Mouse (Mus musculus) gastrocnemius, adult 2 months (tissue): ENCODE data around the gene Ier3. TPM values are rescaled to one million over a fixed set of nuclear protein-coding genes. Genes with fewer than 3 reads are reported as not detected.

Experiments
- DNase-seq: peaks from one replicate; pipeline ENCODE4 v3.0.0; 2022
- H3K27ac ChIP-seq: fragments of 200-600 bp; 2 replicates; pipeline ENCODE4 v1.8.1; 2022; ENCODE audit warnings: mild to moderate bottlenecking
- H3K4me3 ChIP-seq: fragments of 200-600 bp; 2 replicates; pipeline ENCODE4 v1.8.1; 2022; ENCODE audit warnings: mild to moderate bottlenecking, moderate library complexity
- CTCF ChIP-seq: fragments of 200-600 bp; IDR thresholded peaks from 2 replicates; pipeline ENCODE4 v1.8.1; 2022; ENCODE audit warnings: antibody characterized with exemption, mild to moderate bottlenecking, moderate library complexity
- intact Hi-C: fragments of 180-260 bp; cut with DNase I; formaldehyde crosslinking; loops from one replicate; pipeline ENCODE4 v1.15.1; 2025
- total RNA-seq, 2 experiments: library from RNA; stranded (reverse); gene quantifications; 2 replicates each; pipeline ENCODE4 v1.2.3; 2021

Ier3 gene
- total RNA-seq, 2 experiments from 2014 or later, result 4.4 to 8.6 TPM

GRCm38 (mm10) chr17:35841076-35841950, 19.8 kb downstream of the Ier3 start, which contains the start of gene Mdc1:
TSS of gene Mdc1 (plus strand) at chr17:35841515.
- Histone ChIP-seq H3K4me3 (peak within 1 kb of the TSS; percentile 85), H3K27ac (peak within 1 kb of the TSS; percentile 95)
- peak; percentile 29; the same call in 1 of the 2 replicates for TF ChIP-seq CTCF
- intact Hi-C loops, result no loop called here
- peak; percentile 99 for DNase-seq

- Histone ChIP-seq H3K27ac (peak overlapping the region; percentile 81), H3K4me3 (peak overlapping the region; percentile 85)
- intact Hi-C loops, result loop anchor here (2.0 kb wide), 1 partner anchor 19 kb away; the partner anchor contains the start of gene Nrm
- DNase-seq, result no peak
- TF ChIP-seq CTCF, result no peak
Measured at GRCm38 (mm10) chr17:35842006-35842405, 20.5 kb downstream of the Ier3 start.

DNA sequence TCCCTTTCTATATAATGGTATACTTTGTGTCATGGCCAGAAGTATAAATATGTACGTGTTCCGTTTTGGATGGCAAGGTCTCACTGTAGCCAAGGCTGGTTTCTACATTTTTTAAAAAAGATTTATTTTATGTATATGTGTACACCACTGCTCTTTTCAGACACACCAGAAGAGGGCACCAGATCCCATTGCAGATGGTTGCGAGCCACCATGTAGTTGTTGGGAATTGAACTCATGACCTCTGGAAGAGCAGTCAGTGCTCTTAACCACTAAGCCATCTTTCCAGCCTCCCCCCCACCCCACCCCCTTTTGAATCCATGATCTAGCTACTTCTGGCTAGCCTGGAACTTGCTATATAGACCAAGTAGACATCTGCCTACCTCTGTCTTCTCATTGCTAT, 22.0 kb downstream of the Ier3 start:
- H3K4me3 ChIP-seq, result no peak overlapping the region
- TF ChIP-seq CTCF, result peak; percentile 50
- no peak overlapping the region for H3K27ac ChIP-seq
- DNase-seq, result no peak
- intact Hi-C loops, result loop anchor here (2.0 kb wide), 1 partner anchor 17 kb away; the partner anchor contains the start of gene Nrm

- Histone ChIP-seq H3K27ac (no peak overlapping the region), H3K4me3 (no peak overlapping the region)
- intact Hi-C loops, result no loop called here
- peak; percentile 28; the same call in 1 of the 2 replicates for TF ChIP-seq CTCF
- DNase-seq, result peak; percentile 11
Measured at GRCm38 (mm10) chr17:35848112-35848511, 26.6 kb downstream of the Ier3 start.

DNA sequence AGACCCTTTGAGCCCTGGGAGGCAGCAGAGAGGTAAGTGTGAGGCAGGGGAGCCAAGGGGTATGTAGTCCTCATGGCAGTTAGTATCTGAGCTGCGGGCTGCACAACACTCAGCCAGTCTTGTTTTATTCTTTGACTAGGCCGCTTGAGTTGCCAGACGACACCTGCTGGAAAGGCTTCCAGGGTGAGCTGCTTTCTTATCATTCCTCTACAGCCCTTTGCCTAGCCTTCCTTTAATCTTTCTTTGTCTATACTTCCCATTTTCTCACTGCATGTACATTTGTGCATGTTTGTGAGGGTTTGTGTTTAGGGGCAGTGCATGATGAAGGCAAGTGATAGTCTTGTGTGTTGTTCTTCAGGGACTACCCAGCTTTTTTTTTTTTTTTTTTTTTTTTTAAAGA, 29.5 kb downstream of the Ier3 start:
- no peak for TF ChIP-seq CTCF
- intact Hi-C loops, result no loop called here
- H3K27ac ChIP-seq, result no peak overlapping the region
- peak; percentile 2 for DNase-seq
- no peak overlapping the region for H3K4me3 ChIP-seq

- no peak for DNase-seq
- no peak for TF ChIP-seq CTCF
- intact Hi-C loops, result no loop called here
- no peak overlapping the region for H3K4me3 ChIP-seq
- no peak overlapping the region for H3K27ac ChIP-seq
Measured at GRCm38 (mm10) chr17:35859371-35859770, 37.9 kb downstream of the Ier3 start.

DNA sequence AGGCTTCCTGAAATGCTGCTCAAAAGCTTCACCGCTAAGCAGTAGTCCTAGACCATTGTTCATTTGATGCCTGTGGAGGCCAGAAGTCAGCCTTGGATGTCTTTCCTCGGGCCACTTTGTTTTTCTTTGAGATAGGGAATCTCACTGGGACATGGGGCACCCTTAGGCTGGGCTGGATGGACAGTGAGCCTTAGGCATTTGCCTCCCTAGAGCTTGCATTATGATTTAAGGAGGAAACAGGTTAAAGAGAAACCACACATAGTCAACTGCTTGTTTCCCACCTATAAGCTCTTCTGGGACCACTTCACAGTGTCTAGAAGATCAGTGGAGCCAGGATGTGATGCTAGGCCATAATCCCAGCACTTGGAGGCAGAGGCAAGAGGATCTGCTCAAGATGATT, 38.4 kb downstream of the Ier3 start:
- intact Hi-C loops, result loop anchor here (2.0 kb wide), 1 partner anchor 17 kb away; no protein-coding TSS in a partner anchor
- no peak for TF ChIP-seq CTCF
- no peak for DNase-seq

DNA sequence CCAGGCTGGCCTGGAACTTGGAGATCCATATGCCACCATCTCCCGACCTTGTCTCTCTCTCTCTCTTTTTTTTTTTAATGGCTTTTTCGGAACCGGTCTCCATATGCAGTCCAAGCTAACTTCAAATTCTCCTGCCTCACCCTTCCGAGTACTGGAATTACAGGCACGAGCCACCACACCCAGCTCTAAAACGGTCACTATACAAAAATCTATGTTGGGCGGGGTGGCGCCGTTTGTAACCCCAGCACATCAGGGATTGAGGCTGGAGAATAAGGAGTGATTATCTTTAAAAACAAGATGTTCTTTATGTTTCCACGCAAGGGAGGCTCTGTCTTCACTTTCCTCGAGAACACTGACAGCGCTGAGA, 39.3 kb downstream of the Ier3 start:
- DNase-seq, result no peak
- Histone ChIP-seq H3K27ac (peak overlapping the region; percentile 88), H3K4me3 (peak overlapping the region; percentile 96)
- intact Hi-C loops, result loop anchor here (2.0 kb wide), 1 partner anchor 18 kb away; no protein-coding TSS in a partner anchor
- TF ChIP-seq CTCF, result no peak

More for the DNA sequence above, 38.4 kb downstream of the Ier3 start:
- Histone ChIP-seq H3K4me3 (no peak overlapping the region), H3K27ac (no peak overlapping the region)

- peak; percentile 54 for TF ChIP-seq CTCF
- Histone ChIP-seq H3K4me3 (peak within 1 kb of the TSS; percentile 96), H3K27ac (peak within 1 kb of the TSS; percentile 88)
- intact Hi-C loops, result loop anchor here (2.0 kb wide), 1 partner anchor 19 kb away; no protein-coding TSS in a partner anchor
- peak; percentile 94 for DNase-seq
Measured at GRCm38 (mm10) chr17:35861198-35861857, 39.8 kb downstream of the Ier3 start, which contains the start of gene Nrm. TSS of gene Nrm (plus strand) at chr17:35861318.

DNA sequence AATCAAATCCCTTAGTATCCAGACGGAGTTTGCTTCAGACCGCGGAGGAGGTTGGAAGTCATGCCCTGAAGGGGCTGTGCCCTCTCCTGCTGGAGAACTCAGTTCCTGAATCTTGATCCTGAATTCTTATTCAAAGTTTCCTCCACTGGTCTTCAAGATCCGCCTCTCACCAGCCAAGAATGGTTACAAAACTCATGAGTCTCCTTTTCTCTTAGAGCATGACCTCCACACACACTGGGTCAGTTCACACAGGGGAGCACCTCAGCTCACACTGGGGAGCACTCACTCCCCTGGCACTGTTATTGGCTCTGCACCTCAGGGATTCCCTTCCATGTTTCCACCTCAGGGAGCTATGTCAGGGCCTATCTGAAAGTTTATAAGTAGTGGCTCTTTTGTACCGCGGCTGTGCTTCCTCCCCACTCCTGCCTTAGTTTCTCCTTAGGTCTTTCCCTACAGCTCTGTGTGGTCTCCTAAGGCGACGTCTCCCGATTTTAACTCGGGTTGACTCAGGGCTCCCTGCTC, 43.4 kb downstream of the Ier3 start:
- H3K27ac ChIP-seq, result peak overlapping the region; percentile 96
- TF ChIP-seq CTCF, result no peak
- H3K4me3 ChIP-seq, result peak overlapping the region; percentile 78
- peak; percentile 20 for DNase-seq
- intact Hi-C loops, result no loop called here

- Histone ChIP-seq H3K27ac (peak within 1 kb of the TSS; percentile 96), H3K4me3 (peak within 1 kb of the TSS; percentile 78)
- intact Hi-C loops, result no loop called here
- no peak for TF ChIP-seq CTCF
- DNase-seq, result peak; percentile 87
Measured at GRCm38 (mm10) chr17:35865481-35866280, 44.2 kb downstream of the Ier3 start, which contains the start of gene Ppp1r18. TSS of gene Ppp1r18 (plus strand) at chr17:35865593.

DNA sequence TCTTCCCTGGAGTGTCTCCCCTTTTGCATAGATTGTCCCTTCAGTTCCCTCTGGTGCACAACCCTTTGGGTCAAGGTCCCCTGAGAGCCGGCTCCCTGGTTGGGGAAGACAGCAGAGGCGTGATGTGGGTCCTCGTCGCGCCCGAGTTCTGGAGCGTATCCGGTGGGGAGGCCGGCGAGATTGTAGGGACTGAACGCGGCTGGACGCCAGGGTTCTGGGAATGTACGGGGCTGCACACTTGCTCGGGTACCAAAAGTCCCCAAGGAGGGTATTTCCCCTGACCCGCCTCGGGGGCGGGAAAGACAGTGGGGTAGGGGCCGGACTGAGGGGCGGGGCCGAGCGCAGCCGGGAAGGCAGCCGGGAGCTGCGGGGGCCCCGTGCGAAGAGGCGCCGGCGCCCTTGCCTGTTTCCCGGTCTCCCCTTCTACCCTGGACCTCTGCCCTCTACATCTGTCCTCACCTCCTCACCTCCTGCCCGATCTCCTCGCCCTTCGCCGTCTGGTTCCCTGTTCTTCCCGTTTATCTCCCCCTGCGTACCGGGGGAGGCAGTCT, 44.9 kb downstream of the Ier3 start:
- Histone ChIP-seq H3K27ac (peak overlapping the region; percentile 96), H3K4me3 (peak overlapping the region; percentile 78)
- intact Hi-C loops, result no loop called here
- no peak for TF ChIP-seq CTCF
- DNase-seq, result peak; percentile 85
